Mouse (Mus musculus) pancreas, adult 10 weeks (tissue): ENCODE data around the gene Gm15093. TPM values are rescaled to one million over a fixed set of nuclear protein-coding genes. Genes with fewer than 3 reads are reported as not detected.

Experiments
- polyA plus RNA-seq: library from polyadenylated mRNA; stranded (reverse); fragments of 350-450 nt; fragmentation: Illumina TruSeq; extraction: RNeasy Lipid Tissue Mini Kit (QIAGEN cat#74804); gene quantifications from one replicate; pipeline ENCODE4 v1.2.3, GENCODE M21; 2015; ENCODE audit warnings: low read depth, low replicate concordance; ENCODE audit not compliant: insufficient read depth

Gene Gm15093
- not detected for polyA plus RNA-seq

GRCm38 (mm10) chrX:149272077-149272476, at the start of gene Gm15093:
TSS of gene Gm15093 (plus strand) at chrX:149272377.

Other genes with a start within 250 kb of the Gm15093 start
- not detected for gene Ott, start 198.1 kb upstream of the Gm15093 start, polyA plus RNA-seq
- not detected for gene Gm15085, start 175.2 kb downstream of the Gm15093 start, polyA plus RNA-seq